Mouse (Mus musculus) stomach, postnatal 0 days (tissue): ENCODE data around the gene Cdk18.

Source experiments
- CTCF ChIP-seq: IDR thresholded peaks from 2 replicates; pipeline ENCODE4 v1.5.1; 2016; ENCODE audit warnings: antibody characterized with exemption, low read depth, mild to moderate bottlenecking, moderate library complexity
- EP300 ChIP-seq: optimal IDR thresholded peaks from 2 replicates; pipeline ENCODE3; 2016; ENCODE audit warnings: antibody characterized with exemption

GRCm38 (mm10) chr1:132101953-132102697 lies 37.4 kb downstream of the Cdk18 start:
- TF ChIP-seq CTCF: no peak
- TF ChIP-seq EP300: no peak
